Mouse (Mus musculus): ENCODE measurements around the gene Plk1. TPM values are rescaled to one million over a fixed set of nuclear protein-coding genes. Genes with fewer than 3 reads are reported as not detected.

The Plk1 gene
- polyA plus RNA-seq, 1 experiment = 161 TPM

GRCm38 (mm10) chr7:122170705-122171104 lies 11.5 kb downstream of the Plk1 start:
- no peak for TF ChIP-seq MYOG (IDR thresholded peaks at IDR 0.05; ENCODE audit: control insufficient read depth, extremely low read depth, insufficient read length)
- no peak for TF ChIP-seq MAX (IDR thresholded peaks at IDR 0.05)
- no peak for TF ChIP-seq FOSL1 (IDR thresholded peaks at IDR 0.05; ENCODE audit: insufficient read depth, low read length, poor library complexity, severe bottlenecking)
- no peak for TF ChIP-seq MYOD1 (IDR thresholded peaks at IDR 0.05; ENCODE audit: control insufficient read depth, insufficient read length, low read depth)
- no peak for TF ChIP-seq USF1 (IDR thresholded peaks at IDR 0.05; ENCODE audit: low read depth)
- no peak for TF ChIP-seq CEBPB (IDR thresholded peaks at IDR 0.05; ENCODE audit: low read depth)
- no peak for TF ChIP-seq CTCF (IDR thresholded peaks at IDR 0.05; ENCODE audit: control insufficient read depth, insufficient read depth, insufficient read length)
- no peaks in the 10 kb centered on the region for H3K27me3 ChIP-seq (ENCODE audit: control insufficient read depth, insufficient read depth, insufficient read length)
- no peaks in the 10 kb centered on the region for H3K79me2 ChIP-seq (ENCODE audit: control insufficient read depth, insufficient read depth)
- peaks cover 7% of the 10 kb centered on the region for H3K79me3 ChIP-seq (ENCODE audit: low read depth)
- H3K4me3 ChIP-seq (ENCODE audit: insufficient read depth, poor library complexity, severe bottlenecking) = no peak overlapping the region
- H3K36me3 ChIP-seq (ENCODE audit: control insufficient read depth, insufficient read depth) = peaks cover 44% of the 10 kb centered on the region
- H3ac ChIP-seq (ENCODE audit: control insufficient read depth, insufficient read length, low read depth) = no peak overlapping the region

- TF ChIP-seq MAX (IDR thresholded peaks at IDR 0.05) = no peak
- no peak for TF ChIP-seq CEBPB (IDR thresholded peaks at IDR 0.05; ENCODE audit: low read depth)
- TF ChIP-seq MYOG (IDR thresholded peaks at IDR 0.05; ENCODE audit: control insufficient read depth, extremely low read depth, insufficient read length) = no peak
- no peak for TF ChIP-seq CTCF (IDR thresholded peaks at IDR 0.05; ENCODE audit: control insufficient read depth, insufficient read depth, insufficient read length)
- TF ChIP-seq MYOD1 (IDR thresholded peaks at IDR 0.05; ENCODE audit: control insufficient read depth, insufficient read length, low read depth) = no peak
- TF ChIP-seq FOSL1 (IDR thresholded peaks at IDR 0.05; ENCODE audit: insufficient read depth, low read length, poor library complexity, severe bottlenecking) = no peak
- TF ChIP-seq USF1 (IDR thresholded peaks at IDR 0.05; ENCODE audit: low read depth) = no peak
- Histone ChIP-seq H3K79me2 (ENCODE audit: control insufficient read depth, insufficient read depth) (no peaks in the 10 kb centered on the region), H3K27me3 (ENCODE audit: control insufficient read depth, insufficient read depth, insufficient read length) (no peaks in the 10 kb centered on the region), H3K79me3 (ENCODE audit: low read depth) (no peaks in the 10 kb centered on the region), H3ac (ENCODE audit: control insufficient read depth, insufficient read length, low read depth) (no peak overlapping the region), H3K36me3 (ENCODE audit: control insufficient read depth, insufficient read depth) (peaks cover 36% of the 10 kb centered on the region), H3K4me3 (ENCODE audit: insufficient read depth, poor library complexity, severe bottlenecking) (no peak overlapping the region)
Observed at GRCm38 (mm10) chr7:122171613-122172012, 12.4 kb downstream of the Plk1 start.

- no peaks in the 10 kb centered on the region for H3K79me3 ChIP-seq (ENCODE audit: low read depth)
- H3ac ChIP-seq (ENCODE audit: control insufficient read depth, insufficient read length, low read depth) = no peak overlapping the region
- no peaks in the 10 kb centered on the region for H3K79me2 ChIP-seq (ENCODE audit: control insufficient read depth, insufficient read depth)
- H3K36me3 ChIP-seq (ENCODE audit: control insufficient read depth, insufficient read depth) = no peaks in the 10 kb centered on the region
- H3K4me3 ChIP-seq (ENCODE audit: insufficient read depth, poor library complexity, severe bottlenecking) = no peak overlapping the region
- H3K27me3 ChIP-seq (ENCODE audit: control insufficient read depth, insufficient read depth, insufficient read length) = peaks cover 13% of the 10 kb centered on the region
- no peak for TF ChIP-seq CEBPB (IDR thresholded peaks at IDR 0.05; ENCODE audit: low read depth)
- no peak for TF ChIP-seq MYOD1 (IDR thresholded peaks at IDR 0.05; ENCODE audit: control insufficient read depth, insufficient read length, low read depth)
- TF ChIP-seq CTCF (IDR thresholded peaks at IDR 0.05; ENCODE audit: control insufficient read depth, insufficient read depth, insufficient read length) = no peak
- no peak for TF ChIP-seq MAX (IDR thresholded peaks at IDR 0.05)
- TF ChIP-seq MYOG (IDR thresholded peaks at IDR 0.05; ENCODE audit: control insufficient read depth, extremely low read depth, insufficient read length) = no peak
- no peak for TF ChIP-seq FOSL1 (IDR thresholded peaks at IDR 0.05; ENCODE audit: insufficient read depth, low read length, poor library complexity, severe bottlenecking)
- no peak for TF ChIP-seq USF1 (IDR thresholded peaks at IDR 0.05; ENCODE audit: low read depth)
Observed at GRCm38 (mm10) chr7:122180720-122181119, 21.5 kb downstream of the Plk1 start.

GRCm38 (mm10) chr7:122184569-122184968 lies 25.3 kb downstream of the Plk1 start:
- Histone ChIP-seq H3ac (ENCODE audit: control insufficient read depth, insufficient read length, low read depth) (no peak overlapping the region), H3K4me3 (ENCODE audit: insufficient read depth, poor library complexity, severe bottlenecking) (no peak overlapping the region), H3K27me3 (ENCODE audit: control insufficient read depth, insufficient read depth, insufficient read length) (peaks cover 4% of the 10 kb centered on the region), H3K36me3 (ENCODE audit: control insufficient read depth, insufficient read depth) (no peaks in the 10 kb centered on the region), H3K79me3 (ENCODE audit: low read depth) (no peaks in the 10 kb centered on the region), H3K79me2 (ENCODE audit: control insufficient read depth, insufficient read depth) (no peaks in the 10 kb centered on the region)
- TF ChIP-seq MAX (IDR thresholded peaks at IDR 0.05) = no peak
- no peak for TF ChIP-seq USF1 (IDR thresholded peaks at IDR 0.05; ENCODE audit: low read depth)
- no peak for TF ChIP-seq MYOG (IDR thresholded peaks at IDR 0.05; ENCODE audit: control insufficient read depth, extremely low read depth, insufficient read length)
- no peak for TF ChIP-seq FOSL1 (IDR thresholded peaks at IDR 0.05; ENCODE audit: insufficient read depth, low read length, poor library complexity, severe bottlenecking)
- TF ChIP-seq MYOD1 (IDR thresholded peaks at IDR 0.05; ENCODE audit: control insufficient read depth, insufficient read length, low read depth) = no peak
- TF ChIP-seq CEBPB (IDR thresholded peaks at IDR 0.05; ENCODE audit: low read depth) = no peak
- TF ChIP-seq CTCF (IDR thresholded peaks at IDR 0.05; ENCODE audit: control insufficient read depth, insufficient read depth, insufficient read length) = no peak

- Histone ChIP-seq H3K4me3 (ENCODE audit: insufficient read depth, poor library complexity, severe bottlenecking) (no peak within 1 kb of the TSS), H3K27me3 (ENCODE audit: control insufficient read depth, insufficient read depth, insufficient read length) (peaks cover 4% of the 10 kb centered on the region), H3K36me3 (ENCODE audit: control insufficient read depth, insufficient read depth) (no peaks in the 10 kb centered on the region), H3K79me2 (ENCODE audit: control insufficient read depth, insufficient read depth) (no peaks in the 10 kb centered on the region), H3K79me3 (ENCODE audit: low read depth) (no peaks in the 10 kb centered on the region), H3ac (ENCODE audit: control insufficient read depth, insufficient read length, low read depth) (no peak within 1 kb of the TSS)
- TF ChIP-seq CEBPB (IDR thresholded peaks at IDR 0.05; ENCODE audit: low read depth) = no peak
- TF ChIP-seq MAX (IDR thresholded peaks at IDR 0.05) = no peak
- no peak for TF ChIP-seq CTCF (IDR thresholded peaks at IDR 0.05; ENCODE audit: control insufficient read depth, insufficient read depth, insufficient read length)
- TF ChIP-seq MYOG (IDR thresholded peaks at IDR 0.05; ENCODE audit: control insufficient read depth, extremely low read depth, insufficient read length) = no peak
- TF ChIP-seq FOSL1 (IDR thresholded peaks at IDR 0.05; ENCODE audit: insufficient read depth, low read length, poor library complexity, severe bottlenecking) = no peak
- TF ChIP-seq MYOD1 (IDR thresholded peaks at IDR 0.05; ENCODE audit: control insufficient read depth, insufficient read length, low read depth) = no peak
- TF ChIP-seq USF1 (IDR thresholded peaks at IDR 0.05; ENCODE audit: low read depth) = no peak
Observed at GRCm38 (mm10) chr7:122186043-122186442, 26.8 kb downstream of the Plk1 start, which contains the start of gene Ern2. Gene Ern2, minus strand, starts transcription at chr7:122186207.

- Histone ChIP-seq H3K27me3 (ENCODE audit: control insufficient read depth, insufficient read depth, insufficient read length) (no peaks in the 10 kb centered on the region), H3K4me3 (ENCODE audit: insufficient read depth, poor library complexity, severe bottlenecking) (no peak overlapping the region), H3K79me3 (ENCODE audit: low read depth) (no peaks in the 10 kb centered on the region), H3ac (ENCODE audit: control insufficient read depth, insufficient read length, low read depth) (no peak overlapping the region), H3K79me2 (ENCODE audit: control insufficient read depth, insufficient read depth) (no peaks in the 10 kb centered on the region), H3K36me3 (ENCODE audit: control insufficient read depth, insufficient read depth) (no peaks in the 10 kb centered on the region)
- TF ChIP-seq FOSL1 (IDR thresholded peaks at IDR 0.05; ENCODE audit: insufficient read depth, low read length, poor library complexity, severe bottlenecking) = no peak
- TF ChIP-seq MAX (IDR thresholded peaks at IDR 0.05) = no peak
- no peak for TF ChIP-seq MYOG (IDR thresholded peaks at IDR 0.05; ENCODE audit: control insufficient read depth, extremely low read depth, insufficient read length)
- TF ChIP-seq USF1 (IDR thresholded peaks at IDR 0.05; ENCODE audit: low read depth) = no peak
- peak; percentile 8 for TF ChIP-seq CTCF (IDR thresholded peaks at IDR 0.05; ENCODE audit: control insufficient read depth, insufficient read depth, insufficient read length)
- TF ChIP-seq CEBPB (IDR thresholded peaks at IDR 0.05; ENCODE audit: low read depth) = no peak
- no peak for TF ChIP-seq MYOD1 (IDR thresholded peaks at IDR 0.05; ENCODE audit: control insufficient read depth, insufficient read length, low read depth)
Observed at GRCm38 (mm10) chr7:122189484-122189883, 30.2 kb downstream of the Plk1 start.

Data from C2C12 (cell line).